Mouse (Mus musculus) 3T3-L1 (cell line): Measurements from ENCODE around the gene Rab3ip.

ENCODE experiments used
- DNase-seq: peaks from one replicate; pipeline ENCODE4 v3.0.0-alpha.2; 2015; ENCODE audit warnings: low read depth, low spot score

Rab3ip gene

DNA sequence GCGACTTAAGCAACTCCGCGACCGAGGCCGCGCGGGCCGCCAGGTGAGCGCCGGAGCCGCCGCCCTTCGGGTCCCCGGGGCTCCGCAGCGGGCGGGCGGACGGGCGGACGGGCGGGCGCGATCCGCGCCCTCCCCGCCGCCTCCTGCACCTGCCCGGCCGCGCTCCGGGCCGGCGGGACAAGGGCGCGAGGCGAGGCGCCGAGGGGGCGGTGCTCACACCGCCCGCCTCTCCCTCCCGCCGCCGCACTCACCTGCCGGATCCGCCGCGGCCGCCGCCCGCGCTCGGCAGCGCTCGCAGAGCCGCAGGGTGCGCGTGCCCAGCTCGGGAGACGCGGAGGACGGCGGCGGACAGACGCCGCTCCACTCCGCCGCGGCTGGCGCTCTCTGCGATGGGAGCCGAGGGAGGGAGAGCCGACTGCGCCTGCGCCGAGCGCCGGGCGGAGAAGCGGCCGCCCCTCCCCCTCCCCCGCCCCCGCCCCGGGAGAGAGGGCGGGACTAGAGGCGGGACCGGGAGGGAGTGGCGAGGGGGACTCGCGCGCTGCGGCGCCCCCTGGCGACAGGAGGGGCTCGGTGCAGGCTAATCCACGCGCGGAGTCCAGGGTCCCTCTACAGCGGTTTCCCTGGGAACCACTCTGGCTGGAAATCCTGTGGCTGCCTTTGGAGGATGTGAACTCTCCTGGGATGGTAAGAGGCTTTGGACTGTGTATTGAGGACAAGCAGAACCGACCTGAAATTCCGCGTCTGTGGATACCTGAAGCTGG, at the start of gene Rab3ip:
TSS of gene Rab3ip (minus strand) at position 761 of the 761 bp plus-strand sequence.
- peak; percentile 79 for DNase-seq

DNA sequence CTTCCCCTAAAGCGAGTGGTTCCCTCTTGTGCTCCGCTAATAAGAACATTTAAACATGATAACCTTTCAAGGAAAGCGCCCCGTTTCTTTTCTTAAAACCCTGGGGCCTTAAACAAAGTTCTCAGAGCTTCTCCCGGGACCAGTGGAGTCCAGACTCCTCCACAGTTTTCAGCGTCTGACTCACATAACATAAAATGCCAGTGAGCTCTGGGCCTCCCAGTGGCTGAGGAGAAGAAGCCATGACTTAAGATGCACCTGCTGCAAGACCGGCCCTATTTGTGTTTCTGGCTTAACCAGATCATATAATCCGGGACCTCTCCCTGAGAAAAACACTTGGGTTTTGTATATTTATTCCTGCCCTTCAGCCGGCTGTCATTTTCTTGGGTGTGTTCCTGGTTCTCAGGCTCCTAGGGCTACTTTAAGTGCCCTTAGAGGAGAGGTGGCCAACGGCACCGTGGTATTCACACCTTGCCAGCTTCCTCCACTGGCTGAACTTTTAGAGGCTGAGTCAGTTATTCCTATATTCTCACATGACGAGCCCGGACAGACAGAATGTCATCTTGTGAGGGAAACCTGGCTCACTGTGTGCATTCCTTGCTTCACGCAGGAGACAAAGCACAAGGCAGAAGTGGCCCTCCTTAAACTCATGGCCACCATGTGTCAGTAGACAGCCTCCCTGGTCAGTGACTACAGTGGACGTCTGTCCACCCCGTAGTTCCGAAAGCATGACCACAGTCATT, 48.3 kb upstream of the Rab3ip start:
- DNase-seq: peak; percentile 39

DNA sequence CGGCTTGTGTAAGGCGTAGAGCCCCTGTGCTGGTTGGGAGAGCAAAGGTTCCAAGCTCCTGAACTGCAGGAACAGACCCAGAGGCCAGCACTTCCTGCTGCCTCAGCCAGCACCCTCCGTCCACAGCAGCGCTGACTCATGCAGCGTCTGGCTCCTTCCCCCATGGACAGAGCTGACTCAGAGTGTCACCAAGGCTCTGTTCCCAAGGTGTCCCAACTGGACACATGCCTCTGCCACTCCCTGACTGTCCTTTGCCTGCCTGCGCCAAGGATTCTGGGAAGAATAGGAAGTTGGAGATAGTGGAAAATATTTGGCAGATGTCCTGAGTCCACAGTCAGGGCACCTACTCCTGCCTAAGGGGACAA, 45.6 kb upstream of the Rab3ip start:
- DNase-seq: peak; percentile 88

DNA sequence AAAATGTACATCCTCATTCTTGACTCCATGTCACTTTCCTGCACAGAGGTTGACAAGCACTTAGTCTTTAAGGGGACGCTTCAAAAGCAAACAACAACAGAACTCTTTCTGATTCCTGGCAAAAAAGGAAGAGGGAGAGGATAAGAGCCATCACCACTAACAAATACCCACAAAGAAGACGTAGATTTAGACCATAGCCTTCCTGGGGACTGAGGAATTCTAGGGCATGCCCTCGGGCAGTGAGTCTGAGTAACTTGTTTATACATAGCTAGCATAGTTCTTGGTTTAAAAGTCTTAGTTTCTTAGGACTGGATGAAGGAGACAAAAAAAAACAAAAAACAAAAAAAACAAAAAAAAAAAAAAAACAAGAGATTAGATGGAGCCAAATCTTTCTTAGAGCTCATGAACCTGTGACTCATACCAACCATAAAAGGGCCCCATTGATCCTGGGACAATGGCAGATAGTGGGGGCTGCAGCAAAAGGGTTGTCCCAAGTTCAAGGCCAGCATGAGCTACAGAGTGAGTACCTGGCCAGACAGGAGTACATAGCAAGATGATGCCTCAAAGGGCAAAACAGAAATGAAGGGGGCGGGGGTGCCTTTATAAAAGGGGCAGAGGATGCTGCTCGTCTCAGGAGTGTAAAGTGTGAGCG, 45.1 kb upstream of the Rab3ip start:
- peak; percentile 96 for DNase-seq

DNA sequence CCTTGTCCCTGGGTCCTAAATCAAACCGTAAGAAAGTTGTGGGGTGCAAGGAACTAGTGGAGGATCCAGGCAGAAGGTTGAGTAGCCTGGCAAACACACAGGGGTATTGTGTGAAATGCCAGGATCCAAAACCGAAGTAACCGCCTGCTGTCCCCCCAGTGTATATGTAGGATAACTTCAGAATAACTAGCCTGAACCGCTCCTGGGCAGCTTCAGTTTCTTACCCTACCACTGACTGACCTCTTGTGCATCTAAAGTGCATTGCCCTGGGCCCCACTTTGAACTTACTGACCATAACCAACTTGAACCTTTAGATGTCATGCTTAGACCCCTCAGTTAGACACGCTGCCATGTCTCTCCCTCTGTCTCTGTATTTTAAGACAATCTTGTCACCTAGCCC, 44.6 kb upstream of the Rab3ip start:
- peak; percentile 66 for DNase-seq

DNA sequence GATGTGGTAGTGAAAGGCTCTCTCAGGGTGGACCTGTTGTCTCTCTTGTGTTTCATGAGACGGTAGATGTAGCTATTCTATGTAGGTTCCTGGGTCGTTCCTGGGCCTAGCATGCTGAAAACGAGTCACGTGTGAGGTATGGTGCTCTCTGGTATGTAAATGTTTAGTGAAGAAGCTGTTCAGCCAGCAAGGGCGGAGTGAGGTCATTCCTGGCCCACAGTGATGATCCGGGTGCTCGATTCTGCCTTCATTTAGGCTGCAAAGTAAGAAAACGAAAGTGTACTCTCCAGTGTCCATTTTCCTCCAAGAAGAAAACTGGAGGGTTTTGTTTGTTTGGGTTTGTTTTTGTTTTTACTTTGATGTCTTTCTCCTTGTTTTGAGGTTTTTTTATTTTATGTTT, 43.4 kb upstream of the Rab3ip start:
- DNase-seq: peak; percentile 41

DNA sequence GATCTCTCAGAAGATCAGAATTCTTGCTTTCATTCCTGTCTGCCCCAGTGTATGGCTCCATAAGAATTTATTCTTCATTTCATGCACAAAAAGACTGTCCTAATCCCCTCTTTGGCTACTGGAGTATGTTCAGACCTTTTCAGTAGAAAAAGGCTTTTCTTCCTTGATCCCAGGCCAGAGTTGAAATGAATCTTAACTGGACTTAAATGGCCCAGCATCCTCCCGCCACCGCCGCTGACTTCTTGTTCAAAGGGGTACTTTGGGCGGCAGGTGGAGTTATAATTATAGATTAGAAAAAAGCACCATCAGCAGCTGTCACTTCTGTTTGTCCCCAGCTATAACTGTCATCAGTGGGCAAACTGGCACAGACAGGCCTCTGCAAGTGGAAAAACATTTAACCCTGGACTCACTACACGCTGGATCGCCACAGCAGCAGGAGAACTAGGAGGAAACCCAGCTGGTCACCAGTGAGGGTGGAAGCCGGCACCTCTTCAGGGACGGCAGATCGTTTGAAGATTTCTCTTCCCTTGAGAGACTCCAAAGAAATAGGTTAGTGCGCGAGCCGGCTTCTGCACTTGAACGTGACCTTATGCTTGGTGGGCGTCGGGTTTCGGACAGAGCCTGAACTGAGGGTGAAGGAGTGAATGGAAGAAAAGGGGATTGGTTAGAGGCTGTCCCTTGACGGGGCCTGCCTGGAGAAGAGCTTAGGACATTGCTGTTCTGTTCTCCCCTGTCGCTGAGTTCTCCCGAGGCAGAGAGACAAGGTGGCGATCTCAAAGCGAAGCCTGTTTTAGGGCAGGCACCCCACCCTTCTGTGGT, 35.9 kb upstream of the Rab3ip start, which contains the start of gene Best3:
TSS of gene Best3 (plus strand) at position 51 of the 819 bp plus-strand sequence.
- DNase-seq: no peak

DNA sequence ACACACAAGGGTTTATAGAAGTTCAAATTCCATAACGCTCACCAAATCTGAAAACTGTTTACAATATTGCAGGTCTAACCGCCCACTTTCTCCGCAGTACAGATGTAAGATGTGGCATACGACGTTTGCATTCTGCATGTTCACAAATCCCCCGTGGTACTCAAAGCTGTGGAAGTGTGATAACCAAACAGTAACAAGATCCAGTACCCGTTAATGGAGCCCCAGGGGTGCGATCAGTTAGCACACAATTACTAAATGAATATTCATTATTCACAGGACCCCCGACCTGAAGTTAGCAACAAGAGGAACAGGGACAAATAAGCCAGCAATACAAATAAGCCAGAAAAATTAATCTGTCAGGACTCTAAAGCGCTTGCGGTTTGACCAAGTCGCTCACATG, 34.3 kb upstream of the Rab3ip start:
- DNase-seq: no peak

DNA sequence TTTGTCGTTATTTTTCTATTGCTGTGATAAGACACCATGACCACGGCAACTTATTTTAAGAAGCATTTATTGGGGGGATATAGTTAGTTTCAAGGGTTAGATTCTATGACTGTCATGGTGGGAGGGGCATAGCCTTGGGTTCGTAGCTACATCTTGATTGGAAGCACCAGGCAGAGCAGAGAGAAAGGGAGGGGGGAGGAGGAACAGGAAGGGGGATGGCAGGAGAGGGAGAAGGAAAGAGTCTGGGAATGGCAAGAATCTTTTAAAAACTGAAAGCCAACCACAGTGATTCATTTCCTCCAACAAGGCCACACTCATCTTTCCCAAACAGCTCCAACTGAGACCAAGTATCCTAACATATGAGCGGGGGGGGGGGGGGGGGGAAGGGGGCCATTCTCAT, 32.0 kb upstream of the Rab3ip start:
- DNase-seq: peak; percentile 61

DNA sequence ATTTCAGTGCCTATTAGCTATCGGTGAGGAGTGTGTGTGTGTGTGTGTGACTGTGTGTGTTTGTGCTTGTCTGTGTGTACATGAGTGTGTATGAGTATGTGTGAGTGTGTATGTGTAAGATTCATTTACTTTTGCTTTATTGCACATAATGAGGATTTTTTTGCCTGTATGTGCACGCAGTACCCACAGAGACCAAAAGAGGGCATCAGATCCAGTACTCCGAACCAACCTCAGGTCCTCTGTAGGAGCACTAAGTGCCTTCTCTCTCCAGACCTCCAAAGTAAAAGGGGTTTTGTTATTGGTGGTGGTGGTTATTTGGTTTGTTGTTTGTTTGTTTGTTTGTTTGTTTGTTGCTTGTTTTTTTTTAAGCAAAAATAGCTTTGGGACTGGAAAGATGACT, 30.3 kb upstream of the Rab3ip start:
- DNase-seq: peak; percentile 52

DNA sequence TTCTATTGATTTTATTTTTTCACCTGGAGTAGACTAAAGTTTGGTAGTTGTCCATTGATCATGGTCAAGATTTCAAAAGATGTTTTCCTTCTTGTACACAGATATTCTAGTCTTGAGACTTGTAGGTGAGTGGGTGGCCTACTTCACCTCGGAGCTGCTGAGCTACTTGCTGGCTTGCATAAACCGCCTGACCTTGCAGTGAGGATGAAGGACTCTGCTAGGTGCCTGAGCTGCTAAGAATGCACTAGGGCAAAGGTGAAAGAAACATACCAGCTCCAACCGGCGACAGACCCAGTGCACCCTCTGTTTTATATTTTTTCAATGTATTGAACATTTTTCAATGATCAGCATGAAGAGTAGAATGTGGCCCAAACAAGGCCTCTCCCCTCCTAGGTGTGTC, 29.7 kb upstream of the Rab3ip start:
- no peak for DNase-seq

DNA sequence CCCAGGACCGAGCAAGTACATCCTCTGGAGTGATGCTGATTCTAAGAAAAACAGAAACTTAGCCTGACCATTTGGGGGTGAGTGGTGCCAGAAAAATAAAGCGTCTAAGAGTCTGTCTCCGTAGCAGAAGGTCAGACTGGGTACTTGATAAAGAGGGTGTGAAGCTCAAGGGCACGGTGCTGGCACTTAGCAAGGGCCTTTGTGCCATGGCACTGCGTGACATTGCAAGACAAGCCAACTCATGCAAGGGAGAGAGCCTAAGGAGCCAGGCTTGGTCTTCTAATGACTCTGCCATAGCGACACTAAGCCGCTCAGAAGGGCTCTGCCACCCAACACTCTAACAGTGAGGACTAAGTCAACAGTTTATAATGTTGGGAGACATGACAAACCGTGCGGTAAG, 28.3 kb upstream of the Rab3ip start:
- no peak for DNase-seq

DNA sequence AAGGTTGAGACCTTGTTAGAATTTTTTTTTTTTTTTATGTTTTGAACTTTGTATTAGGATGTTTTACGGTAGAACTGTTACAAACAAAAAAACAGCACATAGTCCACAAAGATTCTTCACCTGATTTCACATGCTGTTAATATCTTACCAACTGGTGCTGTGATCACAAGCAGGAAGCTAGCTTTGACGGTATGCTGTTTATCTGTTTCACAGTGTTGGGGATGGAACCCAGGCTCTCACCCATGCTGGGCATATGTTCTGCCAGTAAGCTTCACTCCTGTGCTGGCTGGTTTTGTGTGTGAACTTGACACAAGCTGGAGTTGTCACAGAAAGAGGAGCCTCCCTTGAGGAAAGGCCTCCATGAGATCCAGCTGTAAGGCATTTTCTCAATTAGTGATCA, 27.3 kb upstream of the Rab3ip start:
- DNase-seq: no peak

DNA sequence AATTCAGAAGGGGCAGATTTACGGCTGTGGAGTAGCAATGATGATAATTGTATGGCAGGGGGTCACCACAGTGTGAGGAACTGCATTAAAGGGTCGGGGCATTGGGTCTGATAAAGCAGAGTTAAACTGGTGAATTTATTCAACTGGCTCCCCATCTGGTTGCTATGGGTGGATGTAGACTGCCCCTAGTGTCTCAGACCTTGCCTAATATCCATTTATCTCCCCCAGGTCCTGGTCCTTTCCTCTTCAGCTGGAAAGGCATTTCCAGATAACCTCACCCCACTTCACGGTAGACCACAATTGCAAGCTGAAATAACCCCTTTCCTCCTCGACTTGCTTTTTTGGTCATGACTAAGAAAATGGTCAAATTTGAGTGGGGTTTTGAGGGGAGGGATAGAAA, 26.9 kb upstream of the Rab3ip start:
- DNase-seq: no peak

DNA sequence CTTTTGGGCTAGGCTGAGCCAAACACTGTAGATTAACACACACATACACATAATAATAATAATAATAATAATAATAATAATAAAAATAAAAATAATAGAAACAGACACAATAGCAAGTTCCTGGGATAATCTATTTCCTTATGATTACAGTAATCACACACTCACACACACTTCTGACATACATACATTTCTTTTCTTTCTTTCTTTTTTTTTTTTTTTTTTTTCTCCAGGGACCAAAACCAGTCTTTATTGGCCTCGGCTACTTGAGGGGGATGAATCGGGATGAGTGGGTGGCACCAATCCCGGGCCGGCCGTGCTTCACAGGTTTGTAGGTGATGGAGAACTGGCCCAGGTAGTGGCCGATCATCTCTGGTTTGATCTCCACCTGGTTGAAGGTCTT, 21.9 kb upstream of the Rab3ip start, which contains the start of gene Gm10271:
TSS of gene Gm10271 (minus strand) at position 101 of the 400 bp plus-strand sequence.
- no peak for DNase-seq

DNA sequence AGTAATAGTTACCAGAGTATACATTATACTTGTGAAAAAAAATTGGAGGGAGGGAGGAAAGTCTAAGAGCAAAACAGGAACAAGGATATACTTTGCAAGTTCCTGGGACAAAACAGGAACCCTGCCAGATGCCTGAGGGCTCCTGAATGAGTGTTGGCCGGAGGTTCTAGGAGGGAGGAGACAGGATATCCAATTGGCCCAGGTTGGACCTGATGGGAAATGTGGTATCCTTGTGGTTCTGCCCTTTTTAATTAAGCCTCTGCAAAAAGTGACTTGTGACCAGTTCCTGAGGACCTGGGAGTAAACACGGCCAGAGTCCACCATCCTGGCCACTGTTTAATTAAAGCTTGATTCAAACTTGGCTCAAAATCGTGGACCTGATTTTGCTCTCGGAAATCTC, 18.2 kb upstream of the Rab3ip start:
- peak; percentile 58 for DNase-seq

DNA sequence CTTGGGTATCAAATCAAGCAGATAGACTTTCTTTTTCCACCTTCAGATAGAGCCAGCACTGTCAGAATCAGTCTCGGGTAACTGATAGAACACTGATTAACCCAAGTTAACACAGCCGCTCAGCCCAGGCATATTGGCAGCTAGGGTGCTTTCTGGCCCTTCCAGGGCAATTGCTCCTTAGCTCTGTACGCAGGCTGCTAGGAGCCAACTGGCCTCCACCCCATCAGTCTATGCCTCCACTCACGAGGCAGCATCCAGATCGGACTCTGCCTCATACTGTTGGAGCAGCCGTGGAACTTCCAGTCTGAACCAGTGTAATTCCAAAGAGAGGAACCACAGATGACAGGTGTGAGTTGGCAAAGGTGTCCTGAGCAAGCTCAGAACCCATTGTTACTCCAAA, 15.5 kb upstream of the Rab3ip start:
- no peak for DNase-seq

DNA sequence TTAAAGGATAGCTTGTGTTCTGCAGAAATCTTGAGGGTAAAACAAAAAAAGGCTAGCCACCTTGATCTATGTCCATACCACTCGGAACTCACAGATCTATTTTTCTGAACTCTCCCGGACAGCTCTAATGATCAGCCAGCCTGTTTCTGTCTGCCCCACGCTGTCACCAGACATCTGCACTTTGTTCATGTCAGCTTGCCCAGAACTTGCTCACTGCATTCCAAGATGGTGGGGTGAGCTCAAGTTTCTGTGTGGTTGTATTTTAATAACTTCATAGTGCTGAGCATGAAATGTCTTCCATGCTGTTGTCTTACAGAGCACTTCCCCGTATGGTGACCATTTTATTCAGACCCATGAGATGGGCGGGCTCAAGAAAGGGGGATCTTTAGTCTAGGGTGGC, 14.7 kb upstream of the Rab3ip start:
- peak; percentile 72 for DNase-seq

DNA sequence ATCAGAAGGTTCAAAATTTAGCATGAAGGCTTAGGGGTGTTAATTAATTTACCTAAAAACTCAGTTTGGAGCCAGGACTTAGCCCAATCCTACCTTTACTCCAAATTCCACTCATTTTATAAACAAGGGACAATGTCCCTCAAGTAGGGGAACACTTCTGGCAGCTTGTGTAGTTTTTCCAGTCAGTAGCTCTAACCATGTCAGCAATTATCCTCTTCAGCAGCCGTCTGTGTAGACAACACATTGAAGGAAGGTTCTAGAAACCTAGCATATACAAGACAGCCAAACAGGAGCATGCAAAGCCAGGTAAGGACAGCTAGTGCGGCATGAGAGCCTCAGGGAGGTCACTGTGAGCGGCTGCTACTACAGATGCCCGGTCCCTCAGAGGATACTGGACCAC, 14.0 kb upstream of the Rab3ip start:
- no peak for DNase-seq

DNA sequence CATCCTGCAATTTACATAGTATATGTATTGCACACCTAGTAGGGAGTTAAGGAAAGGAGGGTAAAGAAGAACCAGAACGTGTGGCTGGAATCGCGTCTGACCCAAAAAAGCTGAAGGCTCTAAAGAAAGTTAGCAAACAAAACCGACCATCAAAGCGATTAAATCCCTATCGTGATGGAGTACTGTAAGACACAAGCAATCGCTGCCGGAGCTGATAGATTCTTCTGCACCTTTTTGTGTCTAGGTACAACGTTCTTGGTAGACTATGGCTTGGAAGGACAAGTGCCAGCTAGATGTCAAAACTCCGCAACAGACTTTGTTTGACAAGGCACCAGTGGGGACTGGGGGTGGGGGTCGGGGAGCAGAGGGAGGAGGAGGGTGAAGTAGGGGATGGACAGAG, 13.5 kb upstream of the Rab3ip start:
- DNase-seq: no peak

DNA sequence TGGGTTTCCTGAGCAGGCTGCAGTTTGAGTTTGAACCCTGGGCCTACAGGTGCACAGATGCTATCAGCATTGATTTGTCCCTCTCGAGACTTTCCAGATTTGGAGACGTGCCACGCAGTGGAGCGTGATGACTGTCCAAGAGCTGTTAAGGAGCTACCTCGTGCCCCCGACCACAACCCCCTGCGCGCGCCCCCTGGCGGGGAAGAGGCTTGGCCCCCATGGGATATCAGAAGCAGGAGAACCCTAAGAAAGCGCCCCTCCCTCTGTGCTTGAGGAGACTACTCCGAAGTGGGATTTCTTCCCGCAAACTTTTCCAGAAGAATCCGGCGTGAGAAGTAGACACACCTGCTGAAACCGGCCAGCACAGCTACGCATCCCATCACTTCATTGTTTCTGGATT, 12.2 kb upstream of the Rab3ip start:
- no peak for DNase-seq

DNA sequence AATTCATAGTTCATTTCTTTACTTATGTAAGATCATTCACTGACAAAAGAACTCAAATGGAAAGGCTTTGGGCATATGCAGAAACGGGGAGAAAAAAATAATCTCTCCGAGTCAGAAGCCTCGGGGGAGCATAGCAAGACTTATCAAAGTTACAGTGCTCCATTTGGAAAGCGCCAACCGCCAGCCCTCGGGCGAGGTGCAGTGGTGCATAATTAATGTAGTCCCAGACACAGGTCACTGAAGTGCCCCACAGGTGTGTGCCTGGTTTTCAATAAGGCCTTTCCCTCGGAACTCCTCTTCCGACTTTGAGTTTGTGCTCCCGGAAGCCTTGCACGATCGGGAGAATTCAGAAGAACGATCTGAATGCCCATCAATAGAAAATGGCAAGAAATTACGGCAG, 11.6 kb upstream of the Rab3ip start:
- DNase-seq: no peak
